Mouse (Mus musculus) layer of hippocampus, adult 9-11 months (tissue): ENCODE data around the gene Ralgapa2.
A peak's percentile ranks its signal among the peaks of the same experiment; 100 is the strongest.

ENCODE experiments used
- DNase-seq: peaks from one replicate; pipeline ENCODE4 v3.0.0; 2022

Gene Ralgapa2

DNA sequence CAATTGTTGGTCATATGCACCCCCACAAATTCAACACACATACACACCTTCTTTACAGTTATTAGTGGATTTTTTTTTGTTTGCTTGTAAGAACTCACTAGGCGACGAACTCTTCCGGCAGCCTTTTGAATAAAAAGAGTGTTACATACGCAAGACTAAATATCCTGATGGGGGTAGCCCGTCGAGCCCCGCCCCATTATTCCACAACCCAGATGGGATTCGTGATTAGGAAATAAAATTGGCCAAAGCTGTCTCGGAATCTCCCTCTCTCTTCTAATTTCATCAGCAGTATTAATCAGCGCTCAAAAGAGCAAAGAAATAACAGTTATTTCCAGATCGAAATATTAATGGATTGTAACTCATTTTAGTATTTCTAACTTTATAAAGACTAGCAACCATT, 292.4 kb downstream of the Ralgapa2 start:
- DNase-seq, result no peak

DNA sequence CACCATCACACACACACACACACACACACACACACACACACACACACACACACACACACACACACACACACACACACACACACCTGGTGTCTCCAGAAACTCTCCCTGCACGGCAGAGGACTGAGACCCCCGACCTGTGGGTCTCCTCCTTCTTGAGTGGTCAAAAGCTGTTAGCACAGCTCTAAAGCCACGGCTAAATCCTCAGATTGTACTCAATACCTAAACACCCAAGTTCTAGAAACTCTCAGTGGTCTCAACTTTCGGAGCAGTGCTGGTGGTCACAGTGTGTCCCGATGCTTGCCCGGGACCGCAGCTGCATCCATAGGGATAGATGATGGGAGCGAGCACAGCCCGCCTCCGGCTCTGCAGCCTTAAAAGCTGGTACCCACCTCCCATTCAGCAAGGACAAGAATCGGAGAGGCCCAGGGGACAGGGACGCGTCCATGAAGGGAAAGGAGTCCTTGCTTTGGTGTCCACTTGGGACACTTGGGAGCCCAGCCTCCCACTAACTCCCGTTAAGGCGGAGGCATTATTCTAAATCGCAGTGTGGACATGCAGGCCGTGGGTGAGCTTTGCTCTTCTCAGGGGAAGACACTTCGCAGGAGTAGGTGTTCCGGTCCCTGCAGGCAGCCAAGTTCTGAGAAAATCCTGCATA, 293.1 kb downstream of the Ralgapa2 start:
- DNase-seq, result no peak

DNA sequence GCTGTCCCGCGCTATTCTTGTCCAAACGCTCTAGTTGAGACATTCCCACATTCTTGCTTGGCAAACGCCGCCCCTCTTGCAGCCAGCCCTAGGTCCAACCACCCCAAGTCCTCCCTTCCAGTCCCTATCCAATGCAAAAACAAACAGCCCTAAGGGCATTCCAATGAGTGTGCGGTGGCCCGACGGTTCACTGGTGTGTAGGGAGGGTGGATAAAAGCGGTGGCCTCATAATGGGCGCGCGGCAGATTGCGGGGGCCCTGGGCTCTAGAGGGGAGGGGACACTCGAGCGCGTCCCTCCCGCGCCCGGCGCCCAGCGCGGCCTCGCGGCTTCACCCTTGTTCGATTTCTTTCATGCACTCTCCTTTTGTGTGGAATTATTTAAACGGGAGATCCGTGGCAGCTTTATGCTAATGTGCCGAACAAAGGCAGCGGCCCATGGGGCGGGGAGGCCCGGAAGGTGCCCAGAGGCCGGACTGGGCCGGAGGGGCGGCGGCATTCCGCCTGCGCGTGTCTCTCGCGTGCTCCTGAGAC, 293.9 kb downstream of the Ralgapa2 start:
- no peak for DNase-seq

DNA sequence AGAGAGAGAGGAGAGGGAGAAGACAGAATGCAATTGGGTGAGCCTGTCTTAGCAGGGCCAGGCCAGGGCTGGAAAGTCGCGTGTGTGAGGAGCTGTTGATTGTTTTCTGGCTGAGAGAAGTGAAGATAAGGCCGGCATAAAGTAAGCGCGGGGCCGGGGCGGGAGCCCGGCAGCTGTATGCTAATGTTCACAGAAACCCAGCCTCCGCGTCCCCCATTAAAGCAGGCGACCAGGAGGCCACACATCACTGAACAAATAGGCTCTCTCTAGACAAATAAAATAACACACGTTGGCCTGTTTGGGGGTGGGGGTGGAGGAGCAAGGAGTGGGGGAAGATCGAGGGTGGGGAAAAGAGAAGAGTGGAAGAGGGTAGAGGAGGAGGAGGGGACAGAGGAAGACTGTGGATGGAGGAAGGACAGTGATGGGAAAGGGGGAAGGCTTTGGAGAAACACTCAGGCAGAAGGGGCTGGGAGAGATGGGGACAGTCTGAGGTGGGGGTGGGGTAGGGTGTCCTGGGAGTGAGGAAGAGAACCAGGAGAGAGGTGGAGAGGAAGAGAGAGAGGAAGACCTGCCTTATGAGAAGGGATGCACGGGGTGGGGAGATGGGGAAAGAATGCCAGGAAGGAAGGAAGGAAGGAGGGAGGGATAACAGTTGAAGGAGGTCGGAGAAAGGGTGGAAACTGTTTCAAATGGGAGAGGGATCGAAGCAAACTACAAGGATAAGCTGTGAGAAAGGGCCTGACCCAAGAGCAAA, 294.7 kb downstream of the Ralgapa2 start:
- no peak for DNase-seq

DNA sequence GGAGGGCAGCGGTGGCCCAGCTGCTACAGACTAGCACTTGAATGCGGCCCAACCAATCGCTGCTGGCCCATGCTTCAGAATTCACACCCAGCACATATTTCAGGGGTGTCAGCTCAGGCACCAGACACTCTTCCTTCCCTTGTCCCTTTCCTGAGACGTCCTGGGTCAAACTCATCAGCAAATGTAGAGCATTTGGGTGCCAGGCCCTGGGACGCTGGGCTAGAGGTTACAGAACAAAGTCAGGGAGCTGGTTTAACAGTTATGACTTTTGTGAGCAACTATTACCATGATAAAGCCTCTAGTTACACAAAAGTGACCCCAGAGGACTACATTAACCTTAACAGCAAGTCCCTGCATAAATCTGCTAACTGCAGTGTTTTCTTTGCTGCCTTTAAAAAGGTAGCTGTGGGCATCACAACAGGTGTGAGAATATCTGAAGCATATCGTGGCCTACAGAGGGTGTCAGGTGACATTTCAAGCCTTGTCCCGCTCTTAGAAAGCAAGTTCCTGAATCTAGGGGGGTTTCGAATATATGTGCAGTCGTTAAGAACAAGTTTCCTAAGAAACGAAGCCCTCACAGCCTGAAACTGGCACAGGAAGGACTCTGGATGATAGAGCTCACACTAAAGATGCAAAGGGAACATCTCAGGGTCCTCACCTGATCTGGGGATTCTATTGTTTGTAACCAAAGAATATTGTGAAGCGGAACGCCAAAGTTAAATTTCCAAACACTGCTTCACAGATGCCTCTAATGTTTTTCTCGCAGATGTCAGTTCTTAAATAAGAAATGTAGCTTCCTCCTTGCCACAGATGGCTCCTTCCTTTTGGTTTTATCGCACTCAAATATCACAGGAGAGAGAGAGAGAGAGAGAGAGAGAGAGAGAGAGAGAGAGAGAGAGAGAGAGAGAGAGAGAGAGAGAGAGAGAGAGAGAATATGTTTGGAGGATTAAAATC, 295.8 kb downstream of the Ralgapa2 start:
- no peak for DNase-seq

DNA sequence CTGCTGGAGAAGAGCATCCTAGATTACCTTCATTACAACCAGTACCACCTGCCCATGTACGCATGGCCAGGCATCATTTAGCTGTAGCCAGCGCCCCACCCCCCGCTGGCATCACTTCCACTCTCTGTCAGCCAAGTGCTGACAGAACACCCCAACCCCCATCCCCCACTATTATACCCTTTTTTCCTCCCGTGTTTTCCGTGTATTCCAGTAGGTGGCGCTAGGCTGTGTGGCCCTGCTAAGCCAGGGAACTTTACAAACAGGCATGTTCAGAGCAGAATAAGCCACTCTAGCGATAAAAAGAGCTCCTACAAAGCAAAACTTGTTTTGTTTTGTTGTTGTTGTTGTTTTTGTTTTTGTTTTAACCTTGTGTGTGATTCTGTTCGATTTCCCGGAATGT, 297.4 kb downstream of the Ralgapa2 start:
- DNase-seq, result peak; percentile 37

DNA sequence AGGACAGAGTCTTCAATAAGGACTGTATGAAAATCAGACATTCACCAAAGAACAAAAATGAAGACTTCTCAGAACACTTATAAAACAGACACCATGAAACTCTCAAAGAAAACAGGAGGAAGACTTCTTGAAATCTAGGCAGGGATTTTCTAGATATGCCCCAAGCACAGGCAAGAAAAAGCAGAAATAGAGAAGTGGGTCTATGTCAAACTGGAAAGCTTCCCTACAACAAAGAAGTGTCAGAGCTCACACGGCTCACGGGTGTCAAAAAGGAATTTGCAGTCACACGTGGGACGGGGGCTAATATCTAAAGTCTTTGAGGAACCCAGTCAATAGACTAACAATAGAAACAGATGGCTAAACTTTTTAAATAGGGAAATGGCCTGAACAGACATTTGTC, 301.2 kb downstream of the Ralgapa2 start:
- DNase-seq, result no peak

DNA sequence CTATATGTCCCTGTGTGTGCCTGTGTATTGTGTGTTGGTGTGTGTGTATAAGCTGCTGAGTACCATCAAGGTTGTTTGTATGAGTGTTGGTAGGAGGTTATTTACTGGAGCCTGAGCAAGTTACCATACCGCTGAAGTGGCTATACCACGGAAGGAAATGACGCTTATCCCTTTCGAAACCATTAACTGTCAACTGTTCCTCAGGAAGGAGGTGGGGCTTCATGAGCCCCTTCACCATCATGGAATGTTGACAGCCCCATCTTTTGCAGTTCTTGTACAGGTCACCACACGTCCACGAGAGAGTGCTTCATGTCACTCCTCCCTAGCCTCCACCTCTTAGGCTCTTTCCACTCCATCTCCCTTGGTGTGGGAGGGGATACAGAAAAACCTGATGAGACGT, 314.2 kb downstream of the Ralgapa2 start:
- DNase-seq, result no peak

DNA sequence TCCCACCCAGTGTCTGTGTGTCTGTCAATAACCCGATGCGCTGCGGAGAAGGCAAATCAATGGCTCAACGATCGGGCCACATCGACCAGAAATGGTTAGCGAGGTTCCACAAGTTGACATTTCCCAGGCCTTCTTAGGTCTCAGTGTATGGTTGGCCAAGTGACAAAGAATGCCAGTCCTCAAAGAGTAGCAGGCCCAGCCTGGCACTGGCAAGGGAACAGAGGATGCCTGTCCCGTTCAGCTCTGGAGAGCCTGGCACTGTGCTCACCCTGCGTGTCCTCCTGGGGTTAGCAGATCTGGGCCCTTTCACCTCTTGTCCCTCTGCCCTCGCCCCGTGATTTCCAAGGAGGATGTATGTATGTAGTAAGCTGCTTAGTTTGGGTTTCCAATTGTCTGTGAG, 316.0 kb downstream of the Ralgapa2 start:
- peak; percentile 70 for DNase-seq
